Mouse (Mus musculus): ENCODE measurements at regions not wholly inside any gene's neighbourhood (a gene's known extent, or its start where the extent isn't known, plus 50 kb on each side); places are given as distances from the start of the nearest gene placed in this dataset.
A peak's percentile ranks its signal among the peaks of the same experiment; 100 is the strongest.
"Not testable (repeated sequence)": the region's sequence is repeated elsewhere in the genome, so short reads cannot be mapped to it uniquely, and the experiment has no call there.

- no peak for DNase-seq (ENCODE audit: low spot score in 2 of 2)
These were observed 386.9 kb upstream of the Klhl29 start for GRCm38 (mm10) chr12:5762306-5762927.

- peak in 1 of 2 experiments; percentile 30 for DNase-seq (ENCODE audit: low spot score in 2 of 2)
These were observed 384.0 kb upstream of the Klhl29 start for GRCm38 (mm10) chr12:5759485-5759884.

- DNase-seq (ENCODE audit: low spot score in 2 of 2): peak in 1 of 2 experiments; percentile 7
These were observed 382.3 kb upstream of the Klhl29 start for GRCm38 (mm10) chr12:5757766-5758165.

- no peak for DNase-seq (ENCODE audit: low spot score in 2 of 2)
These were observed 381.9 kb upstream of the Klhl29 start for GRCm38 (mm10) chr12:5757361-5757760.

GRCm38 (mm10) chr12:5753831-5754230, 378.3 kb upstream of the Klhl29 start:
- no peak for DNase-seq (ENCODE audit: low spot score in 2 of 2)

- no peak for DNase-seq (ENCODE audit: low spot score in 2 of 2)
These were observed 368.7 kb upstream of the Klhl29 start for GRCm38 (mm10) chr12:5744086-5744709.

- DNase-seq (ENCODE audit: low spot score in 2 of 2): no peak
These were observed 360.6 kb upstream of the Klhl29 start for GRCm38 (mm10) chr12:5736066-5736465.

GRCm38 (mm10) chr12:5734902-5735301, 359.4 kb upstream of the Klhl29 start:
- DNase-seq (ENCODE audit: low spot score in 2 of 2): no peak

- no peak for DNase-seq (ENCODE audit: low spot score in 2 of 2)
These were observed 347.6 kb upstream of the Klhl29 start for GRCm38 (mm10) chr12:5723113-5723512.

GRCm38 (mm10) chr12:5717527-5717926, 342.0 kb upstream of the Klhl29 start:
- DNase-seq (ENCODE audit: low spot score in 2 of 2): not testable (repeated sequence)

- DNase-seq (ENCODE audit: low spot score in 2 of 2): no peak
These were observed 323.4 kb upstream of the Klhl29 start for GRCm38 (mm10) chr12:5698778-5699454.

GRCm38 (mm10) chr12:5682182-5682581, 306.7 kb upstream of the Klhl29 start:
- DNase-seq (ENCODE audit: low spot score in 2 of 2): no peak

- not testable (repeated sequence) for DNase-seq (ENCODE audit: low spot score in 2 of 2)
These were observed 302.6 kb upstream of the Klhl29 start for GRCm38 (mm10) chr12:5678126-5678525.

GRCm38 (mm10) chr12:5668486-5668885, 293.0 kb upstream of the Klhl29 start:
- DNase-seq (ENCODE audit: low spot score in 2 of 2): no peak

- no peak for DNase-seq (ENCODE audit: low spot score in 2 of 2)
These were observed 262.2 kb upstream of the Klhl29 start for GRCm38 (mm10) chr12:5637571-5638275.

- DNase-seq (ENCODE audit: low spot score in 2 of 2): no peak
These were observed 258.5 kb upstream of the Klhl29 start for GRCm38 (mm10) chr12:5633971-5634370.

- no peak for DNase-seq (ENCODE audit: low spot score in 2 of 2)
These were observed 225.7 kb upstream of the Klhl29 start for GRCm38 (mm10) chr12:5601084-5601654.

GRCm38 (mm10) chr12:5599426-5599825, 223.9 kb upstream of the Klhl29 start:
- no peak for DNase-seq (ENCODE audit: low spot score in 2 of 2)

- DNase-seq (ENCODE audit: low spot score in 2 of 2): no peak
These were observed 223.5 kb upstream of the Klhl29 start for GRCm38 (mm10) chr12:5598961-5599360.

GRCm38 (mm10) chr12:5572831-5573230, 197.3 kb upstream of the Klhl29 start:
- DNase-seq (ENCODE audit: low spot score in 2 of 2): peak; percentile 35 to 40

- DNase-seq (ENCODE audit: low spot score in 2 of 2): no peak
These were observed 193.5 kb upstream of the Klhl29 start for GRCm38 (mm10) chr12:5568941-5569340.

- DNase-seq (ENCODE audit: low spot score in 2 of 2): no peak
These were observed 190.7 kb upstream of the Klhl29 start for GRCm38 (mm10) chr12:5566231-5566630.

Measured in right cerebral cortex, postnatal 36 days (tissue).